ENCODE assay signal across 8 mouse cellular contexts in the genomic region with DNA sequence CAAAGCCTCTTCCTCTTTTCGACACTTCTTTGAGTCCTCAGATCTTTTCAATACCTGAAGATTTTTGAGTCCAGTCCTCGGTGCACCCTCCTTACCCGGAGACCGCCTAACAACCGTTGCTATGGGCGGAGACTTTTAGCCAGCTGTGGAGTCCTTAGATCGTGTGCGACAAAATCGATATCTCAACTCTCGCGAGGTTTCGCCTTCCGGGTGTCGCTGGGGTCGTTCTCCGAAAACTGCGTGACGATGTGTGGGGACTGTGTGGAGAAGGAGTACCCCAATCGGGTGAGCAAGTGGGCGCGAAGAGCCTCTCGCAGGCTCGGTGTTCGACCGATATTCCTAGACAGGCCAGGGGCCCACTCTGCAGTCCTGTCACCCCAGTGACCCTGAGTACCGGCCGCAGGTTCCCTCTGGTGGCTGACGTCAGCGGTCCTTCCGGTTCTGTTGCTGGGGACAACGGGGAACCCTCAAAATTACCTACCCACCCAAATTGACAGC. TPM values are rescaled to one million over a fixed set of nuclear protein-coding genes. Genes with fewer than 3 reads are reported as not detected.
DNase-seq lines count a peak whose midpoint lies in the region; ATAC-seq lines count a peak whose summit lies in the region.

A gene (plus strand): TSS at position 185 of the 498 bp plus-strand sequence.
A gene (plus strand): TSS at position 236 of the 498 bp plus-strand sequence.

- peak; percentile 98 for ATAC-seq in forebrain, embryonic 11.5 days (replicated peaks; ENCODE audit: low FRiP score)
- peak; percentile 93 for ATAC-seq in heart, embryonic 16.5 days (replicated peaks; ENCODE audit: extremely low read depth, insufficient read depth, low FRiP score)
- ATAC-seq in liver, embryonic 15.5 days (ENCODE audit: insufficient read depth): peak; percentile 99
- ATAC-seq in neural tube, embryonic 12.5 days (ENCODE audit: low FRiP score, low read depth): peak; percentile 98

- no peaks in the 10 kb centered on the region for H3K36me3 ChIP-seq in forebrain, embryonic 11.5 days (ENCODE audit: control insufficient read depth, insufficient read depth, low read length)
- H3K36me3 ChIP-seq in heart, embryonic 16.5 days (ENCODE audit: control insufficient read depth, insufficient read depth): no peaks in the 10 kb centered on the region
- H3K36me3 ChIP-seq in liver, embryonic 15.5 days (replicated peaks): no peaks in the 10 kb centered on the region
- no peaks in the 10 kb centered on the region for H3K36me3 ChIP-seq in neural tube, embryonic 12.5 days

- no peaks in the 10 kb centered on the region for H3K9me3 ChIP-seq in forebrain, embryonic 11.5 days (ENCODE audit: control insufficient read depth, low read length)
- H3K9me3 ChIP-seq in heart, embryonic 16.5 days (replicated peaks; ENCODE audit: control insufficient read depth, low read length): no peaks in the 10 kb centered on the region
- no peaks in the 10 kb centered on the region for H3K9me3 ChIP-seq in liver, embryonic 15.5 days (replicated peaks)
- no peaks in the 10 kb centered on the region for H3K9me3 ChIP-seq in neural tube, embryonic 12.5 days

- H3K4me2 ChIP-seq in forebrain, embryonic 11.5 days (ENCODE audit: low read depth, low read length, severe bottlenecking): peak within 1 kb of the TSS; percentile 69
- peak within 1 kb of the TSS; percentile 80 for H3K4me2 ChIP-seq in heart, embryonic 16.5 days (ENCODE audit: low read depth, low read length)
- H3K4me2 ChIP-seq in liver, embryonic 15.5 days: peak within 1 kb of the TSS; percentile 77
- peak within 1 kb of the TSS; percentile 59 for H3K4me2 ChIP-seq in neural tube, embryonic 12.5 days (replicated peaks)

- no peak within 1 kb of the TSS for H3K27ac ChIP-seq in forebrain, embryonic 11.5 days (ENCODE audit: low read depth, low read length)
- H3K27ac ChIP-seq in heart, embryonic 16.5 days (ENCODE audit: low read length): peak within 1 kb of the TSS; percentile 89
- H3K27ac ChIP-seq in liver, embryonic 15.5 days (replicated peaks): peak within 1 kb of the TSS; percentile 88
- 0 out of 2 replicates have a peak within 1 kb of the TSS, but pooled peaks have one; percentile 39 for H3K27ac ChIP-seq in neural tube, embryonic 12.5 days

- H3K4me3 ChIP-seq in forebrain, embryonic 11.5 days (ENCODE audit: low read depth, low read length): peak within 1 kb of the TSS; percentile 48
- H3K4me3 ChIP-seq in heart, embryonic 16.5 days (ENCODE audit: low read length): peak within 1 kb of the TSS; percentile 69
- peak within 1 kb of the TSS; percentile 80 for H3K4me3 ChIP-seq in liver, embryonic 15.5 days (replicated peaks)
- H3K4me3 ChIP-seq in neural tube, embryonic 12.5 days: peak within 1 kb of the TSS; percentile 67

- peak; percentile 92 to 96 for DNase-seq in CD8-positive naive resting alpha-beta T cell, adult 2 months (ENCODE audit: low read depth in 2 of 2, low spot score in 2 of 2)
- peak; percentile 100 for DNase-seq in c-Kit-positive CD71-negative TER-119-negative erythroid progenitor cells, embryonic 14.5 days (ENCODE audit: low read depth)
- peak; percentile 93 for DNase-seq in forebrain, embryonic 11.5 days (ENCODE audit: low spot score)
- DNase-seq in kidney, postnatal 36 days: peak; percentile 96 to 98
- peak; percentile 95 for DNase-seq in telencephalon, adult 2 months (ENCODE audit: low read depth, low spot score)

- peak within 1 kb of the TSS; percentile 59 for H3K9ac ChIP-seq in forebrain, embryonic 11.5 days (ENCODE audit: low read length)
- peak within 1 kb of the TSS; percentile 87 for H3K9ac ChIP-seq in heart, embryonic 16.5 days (ENCODE audit: low read length)
- H3K9ac ChIP-seq in liver, embryonic 15.5 days: peak within 1 kb of the TSS; percentile 78
- peak within 1 kb of the TSS; percentile 69 for H3K9ac ChIP-seq in neural tube, embryonic 12.5 days

- under 1% methylated on average over 31 of the region's 31 CpGs for WGBS in forebrain, embryonic 11.5 days
- WGBS in heart, embryonic 16.5 days: under 1% methylated on average over 31 of the region's 31 CpGs
- WGBS in liver, embryonic 15.5 days (ENCODE audit: insufficient replicate concordance): 0% methylated on average over 31 of the region's 31 CpGs
- WGBS in neural tube, embryonic 12.5 days: under 1% methylated on average over 31 of the region's 31 CpGs

- peaks cover 2% of the 10 kb centered on the region; the same call in 1 of the 2 replicates for H3K4me1 ChIP-seq in forebrain, embryonic 11.5 days (replicated peaks; ENCODE audit: control insufficient read depth, insufficient read depth, low read length)
- peaks cover 6% of the 10 kb centered on the region for H3K4me1 ChIP-seq in heart, embryonic 16.5 days (ENCODE audit: control insufficient read depth, insufficient read depth, low read length)
- peaks cover 17% of the 10 kb centered on the region for H3K4me1 ChIP-seq in liver, embryonic 15.5 days (replicated peaks)
- H3K4me1 ChIP-seq in neural tube, embryonic 12.5 days: 0 out of 2 replicates have a peak, but pooled peaks cover 7% of the 10 kb centered on the region

- H3K27me3 ChIP-seq in forebrain, embryonic 11.5 days (ENCODE audit: control insufficient read depth, insufficient read depth, low read length): no peaks in the 10 kb centered on the region
- no peaks in the 10 kb centered on the region for H3K27me3 ChIP-seq in heart, embryonic 16.5 days (ENCODE audit: control insufficient read depth, insufficient read depth, low read length)
- H3K27me3 ChIP-seq in liver, embryonic 15.5 days: no peaks in the 10 kb centered on the region
- H3K27me3 ChIP-seq in neural tube, embryonic 12.5 days (replicated peaks): no peaks in the 10 kb centered on the region

RNA-seq across cellular contexts. Expression of the first gene that starts in this region (rescaled TPM):
- polyA plus RNA-seq in forebrain, embryonic 11.5 days (2014; fragmentation: Nextera tagmentation; extraction: Ambion mirVana): 88.7 and 91.3 TPM in 2 replicates
- 199 and 218 TPM in 2 replicates for polyA plus RNA-seq in heart, embryonic 16.5 days (2015; fragmentation: Nextera tagmentation; extraction: Ambion mirVana)
- 76.7 and 80.3 TPM in 2 replicates for polyA plus RNA-seq in liver, embryonic 15.5 days (2015; fragmentation: Nextera tagmentation; extraction: Ambion mirVana)
- 104 and 108 TPM in 2 replicates for polyA plus RNA-seq in neural tube, embryonic 12.5 days (2016; fragmentation: Nextera tagmentation; extraction: Ambion mirVana)

RNA-seq across cellular contexts. Expression of the second gene that starts in this region (rescaled TPM):
- polyA plus RNA-seq in forebrain, embryonic 11.5 days (2014; fragmentation: Nextera tagmentation; extraction: Ambion mirVana): 44.7 and 47.4 TPM in 2 replicates
- 24.4 and 26.0 TPM in 2 replicates for polyA plus RNA-seq in heart, embryonic 16.5 days (2015; fragmentation: Nextera tagmentation; extraction: Ambion mirVana)
- 25.2 and 25.3 TPM in 2 replicates for polyA plus RNA-seq in liver, embryonic 15.5 days (2015; fragmentation: Nextera tagmentation; extraction: Ambion mirVana)
- polyA plus RNA-seq in neural tube, embryonic 12.5 days (2016; fragmentation: Nextera tagmentation; extraction: Ambion mirVana): 38.1 and 39.0 TPM in 2 replicates
